Mouse (Mus musculus) right cerebral cortex, postnatal 10 days (tissue): ENCODE data around the gene Sh2d6.
"Not testable (repeated sequence)": the region's sequence is repeated elsewhere in the genome, so short reads cannot be mapped to it uniquely, and the experiment has no call there.

ENCODE experiments used
- DNase-seq, 2 experiments: peaks; one replicate each; pipeline ENCODE4 v3.0.0; 2021; ENCODE audit warnings: low spot score in 2 of 2

The Sh2d6 gene

DNA sequence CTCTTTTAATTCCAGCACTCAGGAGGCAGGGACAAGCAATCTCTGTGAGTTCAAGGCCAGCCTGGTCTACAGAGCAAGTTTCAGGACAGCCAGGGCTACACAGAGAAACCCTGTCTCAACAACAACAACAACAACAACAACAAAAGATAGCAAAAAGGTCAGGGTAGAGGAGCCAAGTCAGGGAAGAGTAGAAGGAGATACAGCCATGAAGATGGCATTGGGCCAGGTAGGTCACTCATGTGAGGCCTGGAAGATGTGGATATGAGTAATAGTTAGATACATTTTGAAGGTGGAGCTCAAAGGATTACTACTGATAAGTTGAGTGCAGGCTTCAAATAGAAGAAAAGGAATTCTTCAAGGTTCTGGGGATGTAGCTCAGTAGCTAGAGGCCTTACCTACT lies 18.2 kb downstream of the Sh2d6 start:
- no peak for DNase-seq

DNA sequence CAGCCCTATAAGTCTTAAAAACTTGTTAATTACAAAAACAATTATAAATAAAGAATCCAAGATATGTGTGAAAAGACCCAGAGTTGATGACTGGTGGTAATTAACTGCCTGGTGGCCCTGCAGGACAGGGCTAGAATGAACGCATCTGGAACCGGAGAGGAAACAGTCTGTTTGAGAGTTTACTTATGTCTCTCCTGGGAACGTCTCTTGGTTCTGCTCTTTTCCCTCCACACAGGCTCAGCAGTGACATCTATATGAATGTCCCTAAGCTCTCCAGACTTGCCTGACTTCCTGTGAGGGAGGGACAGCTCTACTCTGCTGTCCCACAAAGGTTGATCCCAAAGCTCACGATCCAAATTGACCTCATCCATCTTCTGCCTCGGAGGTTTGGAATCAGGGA lies 22.6 kb downstream of the Sh2d6 start:
- no peak for DNase-seq

DNA sequence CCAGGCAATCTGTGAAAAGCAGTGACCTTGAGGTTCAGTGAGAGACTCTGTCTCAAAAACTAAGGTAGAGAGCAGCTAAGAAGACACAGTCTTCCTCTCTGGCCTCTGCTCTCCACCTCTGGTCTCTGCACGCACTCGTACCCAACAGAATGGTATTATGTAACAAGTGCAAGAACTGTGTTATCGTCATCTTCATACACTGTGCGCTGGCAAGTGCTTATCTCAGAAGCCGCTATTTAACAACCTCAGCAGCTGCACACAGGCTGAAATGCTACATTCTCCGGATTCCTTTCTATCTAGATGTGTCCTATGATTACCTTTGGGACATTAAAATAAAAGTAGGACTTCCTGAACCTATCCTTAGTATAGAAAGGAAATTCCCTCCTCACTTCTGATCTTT lies 28.6 kb downstream of the Sh2d6 start:
- no peak for DNase-seq

DNA sequence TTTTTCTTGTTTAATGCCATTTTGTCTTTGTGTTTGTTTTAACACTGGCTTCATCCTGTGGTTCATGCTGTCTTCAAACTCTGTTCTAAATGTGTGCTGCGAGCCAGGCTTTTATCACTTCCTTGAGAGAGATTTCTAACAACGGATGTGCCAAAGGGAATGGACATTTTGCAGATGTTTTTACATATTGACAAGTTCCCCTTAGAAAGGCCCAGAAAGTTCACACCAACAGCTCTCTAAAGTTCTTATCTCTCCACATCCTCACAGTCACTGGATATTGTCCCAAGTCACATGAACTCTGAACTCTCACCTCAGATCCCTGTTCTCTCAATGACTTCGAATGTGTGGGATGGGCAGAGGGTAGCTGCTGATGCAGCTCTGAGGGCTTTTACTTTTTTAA lies 30.4 kb downstream of the Sh2d6 start:
- no peak for DNase-seq

DNA sequence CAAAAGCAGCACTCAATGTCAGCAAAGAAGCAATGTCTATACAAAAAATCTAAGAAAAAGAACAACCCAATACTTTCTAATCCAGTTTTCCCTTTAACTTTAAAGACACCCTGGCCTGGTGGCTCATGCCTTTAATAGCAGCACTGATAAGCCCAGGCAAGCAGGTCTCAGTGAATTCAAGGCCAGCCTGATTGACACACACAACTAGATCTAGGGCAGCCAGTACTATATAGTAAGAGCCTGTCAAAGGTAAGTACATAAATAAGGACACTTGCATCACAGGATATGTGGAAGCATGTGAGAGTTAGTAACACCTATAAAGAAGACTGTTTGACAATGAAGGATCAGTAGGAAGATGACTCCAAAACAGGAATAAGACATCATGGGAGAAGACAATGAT lies 32.0 kb downstream of the Sh2d6 start:
- DNase-seq, result no peak

DNA sequence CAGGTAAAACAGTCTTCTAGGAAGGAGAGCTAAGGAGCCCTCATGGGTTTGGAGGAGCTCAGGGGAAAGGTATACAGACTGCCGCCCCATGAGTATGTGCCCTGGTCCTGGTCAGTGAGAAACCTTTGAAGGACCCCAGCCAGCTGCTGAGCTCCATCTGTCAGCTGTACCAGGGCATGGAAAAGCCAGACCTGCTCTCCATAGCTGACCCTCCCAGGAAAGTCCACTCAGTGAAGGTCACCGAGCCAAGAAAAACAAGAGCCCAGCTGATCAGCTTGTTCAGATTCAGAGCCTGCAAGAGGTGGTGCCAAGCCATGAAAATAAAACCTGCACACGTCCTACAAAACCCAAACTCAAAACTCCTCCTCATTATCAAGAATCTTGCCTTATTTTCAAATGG lies 32.7 kb downstream of the Sh2d6 start:
- DNase-seq, result no peak

DNA sequence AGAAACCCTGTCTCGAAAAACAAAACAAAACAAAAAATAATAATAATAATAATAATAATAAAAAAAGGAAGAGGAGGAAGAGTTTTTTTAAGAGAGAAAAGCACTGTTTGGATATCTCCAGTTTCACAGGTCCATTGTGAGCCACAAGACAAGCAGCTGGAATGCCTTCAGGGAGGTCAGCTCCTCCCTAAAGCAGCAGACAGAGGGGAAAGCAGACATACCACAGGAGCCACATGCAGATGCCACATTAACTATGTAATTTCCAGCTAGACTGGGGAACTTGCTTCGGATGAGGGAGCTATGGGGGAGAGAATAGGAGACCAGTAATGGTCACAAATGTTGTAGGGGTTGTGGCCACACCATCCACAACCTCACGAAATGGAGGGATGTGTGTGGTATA lies 34.2 kb downstream of the Sh2d6 start:
- no peak for DNase-seq

DNA sequence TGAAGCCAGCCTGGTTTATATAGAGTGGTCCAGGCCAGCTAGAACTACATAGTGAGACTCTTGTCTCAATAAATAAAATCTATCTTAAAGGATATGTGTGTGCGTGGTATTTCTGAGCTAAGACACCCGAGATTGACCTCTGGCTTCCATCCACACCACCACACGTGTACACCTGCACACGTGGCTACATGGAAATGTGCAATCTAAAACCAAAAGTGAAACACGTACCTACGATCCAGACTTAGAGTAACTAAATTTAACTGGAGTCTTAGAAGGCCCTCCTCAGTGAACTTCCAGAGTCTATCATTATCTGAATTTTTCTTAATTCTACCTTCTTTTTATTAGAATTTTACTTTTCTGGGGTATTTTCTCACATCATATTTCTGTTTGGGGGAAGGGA lies 35.2 kb downstream of the Sh2d6 start:
- DNase-seq, result no peak

DNA sequence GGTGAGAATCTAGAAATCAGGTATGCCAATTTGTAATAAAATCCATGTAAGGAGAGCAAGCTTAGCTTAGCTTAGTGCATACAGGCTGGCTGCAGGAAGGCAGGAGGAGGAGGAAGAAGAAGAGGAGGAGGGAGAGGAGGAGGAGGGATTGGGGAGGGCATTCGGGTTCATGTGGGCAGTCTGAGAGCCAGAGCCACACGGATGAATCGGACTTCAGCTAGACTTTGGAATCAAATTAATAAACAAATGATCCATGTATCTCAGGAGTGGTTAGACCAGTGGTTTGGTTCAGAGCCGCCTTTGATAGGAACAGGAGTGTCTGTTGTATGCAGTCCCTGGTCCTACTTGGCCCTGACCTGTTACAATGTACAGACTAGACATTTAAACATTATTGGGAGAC lies 36.6 kb downstream of the Sh2d6 start:
- DNase-seq, result no peak

DNA sequence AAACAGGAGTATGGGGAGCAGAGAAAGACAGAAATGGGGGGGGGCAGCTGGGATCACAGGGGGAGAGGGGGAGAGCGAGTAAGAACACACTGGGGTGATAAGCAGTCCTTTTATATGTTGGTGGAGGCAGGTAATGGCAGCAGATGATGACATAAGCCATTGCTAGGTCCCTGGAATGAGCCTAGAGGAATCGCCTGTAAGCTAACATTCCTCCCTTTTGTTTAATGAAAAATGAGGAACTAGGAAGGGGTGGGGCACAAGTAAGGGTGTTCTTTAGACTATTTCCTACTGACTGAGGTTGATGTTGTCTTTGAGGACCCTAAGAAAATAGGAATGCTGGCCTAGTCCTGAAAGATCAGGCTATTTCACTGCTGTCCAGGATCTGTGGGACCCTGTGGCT lies 39.4 kb downstream of the Sh2d6 start:
- no peak for DNase-seq

DNA sequence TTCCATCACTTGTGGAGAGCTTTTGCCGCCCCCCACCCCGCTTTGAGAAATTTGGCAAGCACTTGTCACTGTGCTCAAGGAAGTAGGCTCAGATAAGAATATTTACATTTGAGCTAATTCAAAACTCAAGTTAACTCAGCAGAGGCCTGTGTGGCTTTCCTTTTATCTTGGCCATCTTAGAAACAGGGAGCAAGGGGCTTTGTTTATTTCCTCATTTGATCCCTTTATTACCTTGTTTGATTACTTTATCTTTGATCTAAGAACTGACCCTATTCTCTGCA lies 41.1 kb downstream of the Sh2d6 start:
- no peak for DNase-seq

DNA sequence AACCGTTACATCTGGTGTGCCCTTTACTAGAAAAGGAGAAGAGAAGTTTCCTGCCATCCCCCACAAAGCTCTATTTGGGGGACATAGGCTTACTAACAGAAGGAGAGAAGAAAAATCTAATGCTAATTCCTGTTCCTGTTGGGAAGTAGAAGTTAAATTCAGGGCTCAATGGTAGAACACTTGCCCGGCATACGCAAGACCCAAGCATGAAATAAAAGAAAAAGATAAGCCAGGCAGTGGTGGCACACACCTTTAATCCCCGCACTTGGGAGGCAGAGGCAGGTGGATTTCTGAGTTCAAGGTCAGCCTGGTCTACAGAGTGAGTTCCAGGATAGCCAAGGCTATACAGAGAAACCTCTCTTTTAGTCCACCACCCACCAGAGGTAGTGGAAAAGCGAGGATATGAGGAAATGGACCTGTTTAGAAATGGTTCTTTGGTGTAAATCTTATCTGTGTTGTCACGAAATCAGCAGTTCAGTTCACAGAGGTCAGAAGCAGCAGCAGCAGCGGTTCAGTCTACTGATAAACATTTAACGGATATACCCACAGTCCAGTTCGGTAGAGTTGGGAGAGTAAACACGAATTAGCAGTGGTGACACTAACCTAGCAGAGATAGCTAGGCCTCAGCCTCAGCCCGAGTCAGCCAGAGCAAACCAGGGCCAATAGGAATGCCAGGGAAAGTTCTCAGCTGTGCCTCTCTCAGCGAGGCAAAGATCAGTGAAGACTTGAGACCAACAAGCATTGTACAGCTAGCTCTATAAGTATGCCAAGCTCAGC lies 41.7 kb downstream of the Sh2d6 start:
- DNase-seq, result no peak

DNA sequence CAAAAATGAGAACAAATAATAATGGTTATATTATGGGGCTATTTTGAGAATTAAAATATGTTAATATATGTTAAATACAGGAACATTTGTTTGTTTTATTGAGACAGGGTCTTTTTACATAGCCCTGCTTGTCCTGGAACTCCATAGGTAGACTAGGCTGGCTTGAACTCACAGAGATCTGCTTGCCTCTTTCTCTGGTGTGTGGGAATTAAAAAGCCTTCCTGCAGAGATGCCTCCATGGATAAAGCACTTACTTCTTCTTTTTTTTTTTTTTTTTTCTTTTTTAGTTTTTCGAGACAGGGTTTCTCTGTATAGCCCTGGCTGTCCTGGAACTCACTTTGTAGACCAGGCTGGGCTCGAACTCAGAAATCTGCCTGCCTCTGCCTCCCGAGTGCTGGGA lies 42.8 kb downstream of the Sh2d6 start:
- not testable (repeated sequence) for DNase-seq

DNA sequence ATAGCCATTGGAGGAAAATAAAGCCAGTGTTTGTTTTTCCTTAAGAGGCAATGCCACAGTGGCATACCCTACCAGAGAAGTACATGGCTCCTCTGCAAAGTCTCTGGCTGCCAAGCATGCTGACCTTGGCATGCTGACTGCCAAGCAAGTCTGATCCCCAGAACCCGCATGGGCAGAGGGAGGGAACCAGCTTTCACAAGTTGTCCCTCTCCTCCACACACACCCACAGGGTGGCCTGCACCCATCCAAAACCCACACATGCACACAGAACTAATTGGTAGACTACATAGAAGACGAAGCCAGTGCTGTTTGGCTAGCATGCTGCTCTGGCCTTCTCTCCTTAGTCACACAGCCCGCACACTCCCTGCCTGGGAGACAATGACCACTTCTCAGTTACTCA lies 43.9 kb downstream of the Sh2d6 start:
- DNase-seq, result no peak

DNA sequence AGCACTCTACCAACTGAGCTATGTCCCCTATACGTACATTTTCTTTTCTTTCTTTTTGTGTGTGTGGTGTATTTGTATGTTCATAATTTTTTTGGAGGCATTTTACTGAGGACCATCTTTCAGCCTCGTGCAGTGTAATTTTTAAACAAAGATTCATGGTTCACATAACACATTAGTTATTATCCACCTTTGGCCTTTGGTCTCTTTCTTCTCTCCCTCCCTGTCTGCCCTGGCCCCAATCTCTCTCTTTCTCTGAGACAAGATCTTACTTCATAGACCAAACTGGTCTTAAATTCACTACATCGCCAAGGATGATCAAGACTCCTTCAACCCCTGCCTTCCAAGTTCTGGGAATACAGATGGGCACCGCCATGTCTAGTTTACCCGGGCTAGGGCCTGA lies 44.7 kb downstream of the Sh2d6 start:
- no peak for DNase-seq

DNA sequence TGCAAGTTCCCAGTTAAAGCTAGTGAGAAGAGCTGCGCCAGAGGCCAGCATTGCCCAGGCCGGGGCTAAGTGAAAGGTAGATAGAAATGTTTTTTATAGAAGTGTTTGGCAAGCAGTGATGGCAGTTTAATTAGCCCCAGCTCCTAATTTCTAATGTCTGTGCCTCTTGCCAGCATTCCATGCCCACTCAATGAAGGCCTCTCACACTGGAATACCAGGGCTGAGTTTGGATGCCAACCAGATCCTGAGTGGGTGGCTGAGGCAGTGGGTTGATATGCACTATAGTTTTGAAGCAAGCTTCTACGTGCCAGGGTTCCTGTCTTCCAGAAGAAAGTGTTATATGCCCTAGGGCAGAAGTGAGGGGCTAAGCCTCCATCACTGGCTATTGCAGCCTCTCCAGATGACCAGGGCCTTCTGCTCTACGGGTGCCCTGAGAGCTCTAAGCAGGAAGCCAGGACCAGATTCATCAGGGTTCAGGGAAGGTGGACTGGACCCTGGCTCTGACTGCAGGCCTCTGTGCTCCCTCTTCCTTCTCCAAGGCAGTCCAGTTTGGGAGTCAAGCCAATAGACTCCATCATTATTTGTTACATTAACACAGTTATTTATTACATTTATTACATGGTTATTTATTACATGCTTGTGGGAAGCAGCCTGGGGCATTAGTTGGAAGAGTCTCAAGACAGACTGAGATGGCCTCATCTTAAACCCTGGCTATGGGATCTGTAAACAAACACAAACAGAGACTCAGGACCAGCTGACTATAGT lies 46.1 kb downstream of the Sh2d6 start:
- peak; percentile 39 to 40 for DNase-seq

DNA sequence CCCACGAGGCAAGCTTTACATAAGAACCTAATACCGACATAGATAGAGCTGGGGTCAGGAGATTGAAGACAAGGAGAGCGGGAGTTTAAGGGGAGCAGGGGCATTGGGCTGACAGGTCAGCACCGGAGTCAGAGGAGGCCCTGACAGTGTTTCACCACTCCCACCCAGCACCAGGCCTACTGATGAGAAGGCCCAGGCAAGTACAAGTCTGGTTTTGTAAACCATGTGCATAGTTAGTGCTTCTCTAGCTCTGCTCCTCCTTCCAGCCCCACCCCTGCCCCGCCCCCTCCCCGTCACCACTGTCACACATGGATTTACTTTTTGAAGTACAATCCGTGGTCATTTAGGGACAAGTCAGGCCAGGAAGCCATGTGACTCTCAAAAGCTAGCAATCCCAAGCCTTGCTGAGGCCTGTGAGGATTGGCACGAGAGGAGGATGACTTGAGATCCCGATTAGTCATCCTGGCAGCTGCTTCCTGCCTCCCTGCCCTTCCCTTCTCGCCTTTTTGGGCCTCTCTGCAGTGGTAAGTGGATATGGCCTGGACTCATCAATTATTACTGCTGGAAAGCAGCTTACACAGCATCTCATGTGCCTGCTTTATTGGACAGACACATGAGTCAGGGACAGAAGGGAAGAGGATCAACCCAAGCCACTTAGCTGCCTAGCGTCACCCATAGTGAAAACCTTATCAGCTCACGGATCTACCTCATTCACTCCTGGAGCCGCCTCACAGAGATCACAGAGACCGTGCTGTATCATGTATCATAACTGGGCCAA lies 48.1 kb downstream of the Sh2d6 start:
- DNase-seq, result no peak

DNA sequence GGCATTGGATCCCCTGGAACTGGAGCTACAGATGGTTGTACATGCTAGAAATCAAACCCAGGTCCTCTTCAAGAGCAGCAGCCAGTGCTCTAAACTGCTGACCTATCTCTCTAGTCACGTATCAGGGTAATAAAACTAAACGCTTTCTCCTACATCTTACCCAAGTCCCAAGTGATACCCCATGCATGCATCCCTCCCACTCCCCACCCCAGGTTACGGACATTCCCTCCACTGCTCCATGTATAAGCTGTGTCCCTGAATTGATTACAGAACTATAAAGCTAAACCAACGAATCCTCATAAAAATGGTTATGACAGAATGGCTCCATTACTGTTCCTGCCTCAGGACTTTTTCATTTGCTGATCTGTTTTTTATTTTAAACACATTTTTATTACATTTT lies 55.3 kb downstream of the Sh2d6 start:
- no peak for DNase-seq

DNA sequence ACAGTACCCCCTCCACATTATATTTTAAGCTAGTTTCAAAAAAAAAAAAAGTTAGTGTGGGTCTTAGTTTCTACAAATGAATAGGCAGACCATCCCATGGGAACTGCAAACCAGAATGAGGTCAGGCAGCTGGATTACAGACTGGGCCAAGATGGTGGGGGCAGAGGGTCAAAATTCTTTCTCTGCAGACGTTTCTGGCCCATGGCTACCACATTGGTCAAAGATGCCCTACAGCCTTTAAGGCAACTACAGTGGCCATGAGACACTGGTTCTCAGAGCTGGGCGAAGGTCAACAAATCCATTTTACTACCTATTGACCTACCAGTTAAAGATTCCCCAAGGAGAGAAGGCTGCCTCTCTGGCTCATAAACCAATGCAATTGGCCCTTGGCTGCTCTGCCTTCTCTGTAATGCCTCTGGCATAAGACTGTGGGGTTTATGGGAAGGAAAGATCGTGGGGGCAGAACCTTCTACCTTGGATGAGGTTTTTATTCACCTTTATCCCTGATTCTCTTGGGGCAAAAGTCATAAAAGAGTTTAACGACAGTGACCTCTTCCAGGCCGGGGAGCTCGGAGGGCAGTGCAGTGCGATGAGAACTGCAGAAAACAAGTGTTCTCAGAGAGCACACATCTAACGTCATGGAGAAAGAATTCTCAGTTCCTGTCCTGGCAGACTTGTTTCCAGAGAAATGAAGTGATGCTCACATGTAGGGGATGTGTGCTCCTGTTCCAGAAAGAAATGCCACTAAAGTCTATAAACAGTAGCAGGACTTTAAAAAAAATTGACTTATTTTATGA lies 55.9 kb downstream of the Sh2d6 start:
- DNase-seq, result no peak
